Mouse (Mus musculus): ENCODE results near the gene Lrrc8b. TPM values are rescaled to one million over a fixed set of nuclear protein-coding genes. Genes with fewer than 3 reads are reported as not detected.
A peak's percentile ranks its signal among the peaks of the same experiment; 100 is the strongest.

Lrrc8b gene
- total RNA-seq, 1 experiment from 2014 or later: 122 TPM

GRCm38 (mm10) chr5:105484247-105484646 lies 68.7 kb downstream of the Lrrc8b start:
- no peak for DNase-seq

GRCm38 (mm10) chr5:105484891-105485290 lies 69.3 kb downstream of the Lrrc8b start:
- DNase-seq: no peak

- no peak for DNase-seq
Observed at GRCm38 (mm10) chr5:105490211-105490610, 74.6 kb downstream of the Lrrc8b start.

DNA sequence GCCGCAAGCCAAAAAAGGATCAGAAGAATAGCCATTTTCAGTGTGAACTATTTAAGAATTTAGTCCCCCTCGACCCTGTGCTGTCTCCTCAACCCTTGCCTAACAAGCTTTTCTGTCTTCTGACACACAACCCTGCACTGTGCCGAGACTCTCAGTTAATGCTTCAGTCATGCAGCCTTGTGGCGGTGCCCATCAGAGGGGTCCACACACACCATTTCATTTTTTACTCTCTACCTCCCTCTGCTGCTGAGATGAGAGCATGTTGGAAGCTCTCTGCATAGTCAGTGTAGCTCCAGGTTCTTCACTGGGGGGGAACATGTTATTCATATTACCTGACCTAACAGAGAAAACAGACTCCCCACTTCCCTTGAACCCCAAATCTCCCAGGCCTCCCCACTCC lies 75.8 kb downstream of the Lrrc8b start:
- DNase-seq: no peak

DNA sequence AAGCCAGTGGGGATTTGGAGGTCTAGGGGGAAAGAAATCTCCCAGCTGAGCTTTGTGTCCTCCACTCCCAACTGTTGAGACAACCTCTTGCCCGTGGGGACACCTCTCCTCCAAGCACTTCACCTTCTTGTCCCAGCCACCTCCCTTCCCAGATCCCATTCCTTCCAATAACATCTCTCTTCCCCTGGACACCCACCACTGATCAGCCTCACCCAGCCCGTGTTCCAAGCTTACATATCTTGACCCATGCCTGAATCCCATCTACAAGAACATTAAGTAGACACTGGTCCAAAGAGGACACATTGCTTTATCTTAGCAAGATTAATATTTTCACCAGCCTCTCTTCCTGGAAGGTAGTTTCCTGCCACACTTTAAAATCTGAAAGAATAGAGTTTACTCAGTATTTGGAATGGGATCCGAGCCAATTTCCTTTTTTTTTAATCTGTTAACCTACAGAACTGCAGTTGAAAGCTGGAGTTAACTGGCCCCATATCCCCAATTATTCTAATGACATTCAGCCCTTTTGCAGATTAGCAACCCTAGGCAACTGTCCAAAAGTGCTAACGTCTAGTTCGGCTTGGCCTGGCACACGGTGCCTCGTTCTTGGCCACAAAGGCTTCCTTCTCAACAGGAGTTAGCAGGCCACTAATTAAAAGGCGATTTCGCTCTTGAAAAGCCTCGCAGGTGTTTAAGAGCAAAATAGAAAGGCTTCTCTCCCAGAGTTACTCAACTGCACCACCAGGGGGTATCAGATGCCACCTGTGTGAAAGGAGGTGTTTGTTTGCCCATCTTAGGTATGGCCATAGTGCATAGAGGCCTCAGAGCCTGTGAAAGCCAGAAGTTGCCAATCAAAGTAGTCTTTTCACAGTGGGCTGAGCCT lies 77.0 kb downstream of the Lrrc8b start:
- DNase-seq: no peak

GRCm38 (mm10) chr5:105493377-105493776 lies 77.8 kb downstream of the Lrrc8b start:
- no peak for DNase-seq

DNA sequence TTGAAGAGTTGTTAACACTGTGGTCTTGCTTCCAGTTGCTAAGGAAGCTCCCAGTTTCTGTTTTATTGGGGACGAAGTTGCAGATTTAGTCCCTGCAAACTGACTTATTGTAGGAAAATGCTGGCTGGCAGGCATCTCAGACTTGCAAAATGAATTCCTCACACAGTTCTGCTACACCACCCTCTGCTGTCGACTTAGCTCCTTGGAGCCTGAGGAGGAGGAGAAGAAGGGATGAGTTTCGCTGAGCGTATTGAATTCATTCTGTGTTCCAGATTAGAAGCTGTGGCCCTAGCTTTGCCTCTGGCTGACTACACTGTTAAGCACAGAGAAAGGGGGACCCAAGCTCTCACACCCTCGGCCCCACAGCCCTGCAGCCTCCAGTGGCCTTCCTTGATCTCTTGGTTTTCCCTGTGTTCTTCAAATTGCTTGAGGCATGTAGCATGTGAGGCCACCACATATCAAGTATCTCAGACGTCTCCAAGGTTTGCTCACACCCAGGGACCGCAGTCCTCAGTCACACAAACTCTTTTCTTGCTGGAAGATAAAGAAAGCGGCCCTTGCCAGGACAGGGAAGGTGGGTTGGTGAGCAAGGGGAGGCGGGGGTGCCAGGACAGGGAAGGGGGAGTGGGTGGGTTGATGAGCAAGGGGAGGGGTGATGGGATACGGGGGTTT lies 78.8 kb downstream of the Lrrc8b start:
- no peak for DNase-seq

- DNase-seq: peak; percentile 78
Observed at GRCm38 (mm10) chr5:105494918-105495901, 79.6 kb downstream of the Lrrc8b start.

DNA sequence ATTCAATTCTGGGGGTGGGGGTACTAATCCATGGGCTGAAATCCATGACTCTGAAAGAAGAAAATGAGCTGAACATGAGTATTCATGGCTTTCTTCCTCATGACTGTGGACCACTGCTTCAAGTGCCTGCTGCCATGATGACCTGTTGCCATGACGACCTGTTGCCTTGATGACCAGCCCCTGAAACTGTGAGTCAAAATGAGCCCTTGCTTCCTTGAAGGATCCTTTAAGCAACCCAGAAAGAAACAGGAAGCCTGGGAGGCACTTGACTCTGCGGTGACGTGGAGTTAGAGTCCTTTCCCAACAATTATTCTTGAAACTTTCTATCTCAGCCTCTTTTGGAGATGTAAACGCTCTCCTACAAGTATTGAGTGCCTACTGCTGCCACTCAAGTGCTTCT lies 80.6 kb downstream of the Lrrc8b start:
- DNase-seq: no peak

DNA sequence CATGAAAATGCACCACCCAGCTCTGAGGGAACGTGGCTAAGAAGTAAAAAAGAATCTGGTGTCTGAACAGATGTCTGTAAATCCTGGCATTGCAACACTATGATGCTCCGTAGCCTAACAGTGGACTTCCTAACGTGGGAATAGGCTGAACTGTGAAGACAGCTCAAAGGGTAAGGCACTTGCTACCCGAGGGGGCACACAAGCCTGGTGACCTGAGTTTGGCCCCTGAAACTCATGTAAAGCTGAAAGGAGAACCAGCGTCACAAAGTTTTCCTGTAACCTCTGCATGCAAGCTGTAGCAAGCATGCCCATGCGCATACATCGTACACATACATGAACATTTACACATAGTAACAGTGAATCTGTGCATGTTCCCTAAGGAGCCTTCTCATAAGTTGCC lies 81.0 kb downstream of the Lrrc8b start:
- no peak for DNase-seq

- DNase-seq: no peak
Observed at GRCm38 (mm10) chr5:105498429-105499000, 82.9 kb downstream of the Lrrc8b start.

- no peak for DNase-seq
Observed at GRCm38 (mm10) chr5:105499396-105499795, 83.8 kb downstream of the Lrrc8b start.

DNA sequence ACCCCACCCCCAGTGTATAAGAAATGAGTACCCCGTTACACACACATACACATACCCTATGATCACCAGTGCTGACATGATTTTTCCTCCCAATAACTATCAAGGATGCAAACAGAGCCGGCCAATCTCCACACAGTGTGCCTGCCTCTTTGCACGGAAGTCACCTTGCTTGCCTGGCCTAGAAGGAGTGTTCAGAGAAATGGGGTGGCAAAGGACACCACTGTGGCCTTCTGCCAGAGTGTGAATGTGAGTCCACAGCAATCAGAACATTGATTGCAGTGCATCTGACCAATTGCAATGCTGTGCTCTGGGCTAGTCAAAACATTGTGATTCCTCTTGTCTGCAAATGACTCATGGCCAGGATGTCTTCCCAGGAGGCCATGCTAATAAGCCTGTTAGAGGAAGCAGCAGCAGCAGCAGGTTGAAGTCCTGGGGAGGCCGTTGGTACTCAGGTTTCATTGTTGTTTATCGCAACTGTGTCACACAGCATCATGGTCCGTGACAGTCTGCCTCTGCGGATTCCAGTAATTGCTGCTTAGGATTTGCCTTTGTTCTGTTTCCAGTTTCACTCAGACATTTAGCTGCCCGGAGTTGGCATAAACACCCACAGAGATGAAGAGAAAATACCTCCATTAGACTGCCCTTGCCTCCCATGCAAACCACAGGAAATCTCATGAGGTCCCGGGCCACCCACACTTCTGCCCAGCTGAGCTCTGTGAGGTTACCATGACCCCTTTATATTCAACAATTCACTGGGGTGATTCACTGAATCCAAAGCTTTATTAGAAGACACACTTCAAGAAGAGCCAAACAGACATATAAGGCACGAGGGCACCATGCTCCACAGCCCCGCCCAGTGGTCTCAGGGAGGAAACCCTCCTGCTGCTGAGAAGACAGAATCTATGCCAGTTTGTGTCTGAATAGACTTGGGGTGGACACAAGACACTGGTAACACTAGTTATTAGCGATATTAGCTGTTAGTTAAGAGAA lies 84.9 kb downstream of the Lrrc8b start:
- no peak for DNase-seq

GRCm38 (mm10) chr5:105501136-105501535 lies 85.6 kb downstream of the Lrrc8b start:
- no peak for DNase-seq

- DNase-seq: no peak
Observed at GRCm38 (mm10) chr5:105508813-105509212, 93.2 kb downstream of the Lrrc8b start.

DNA sequence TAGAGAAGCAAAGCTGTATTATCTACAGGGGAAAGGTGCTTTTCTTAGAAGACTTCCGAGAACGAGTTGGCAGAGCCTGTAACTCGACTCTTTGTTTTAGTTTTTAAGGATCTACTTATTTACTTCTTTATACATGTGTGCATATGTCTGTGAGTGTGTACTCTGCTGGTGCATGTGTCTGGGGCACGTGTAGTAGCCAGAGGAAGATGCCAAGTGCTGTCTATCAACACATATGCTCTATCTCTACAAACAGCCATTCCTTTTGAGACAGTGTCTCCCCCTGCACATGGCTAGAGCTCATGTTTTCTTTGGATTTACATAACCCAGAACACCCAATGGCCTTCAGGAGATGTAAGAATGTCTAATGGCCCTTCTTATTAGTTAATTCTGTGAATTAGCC lies 96.7 kb downstream of the Lrrc8b start:
- no peak for DNase-seq

DNA sequence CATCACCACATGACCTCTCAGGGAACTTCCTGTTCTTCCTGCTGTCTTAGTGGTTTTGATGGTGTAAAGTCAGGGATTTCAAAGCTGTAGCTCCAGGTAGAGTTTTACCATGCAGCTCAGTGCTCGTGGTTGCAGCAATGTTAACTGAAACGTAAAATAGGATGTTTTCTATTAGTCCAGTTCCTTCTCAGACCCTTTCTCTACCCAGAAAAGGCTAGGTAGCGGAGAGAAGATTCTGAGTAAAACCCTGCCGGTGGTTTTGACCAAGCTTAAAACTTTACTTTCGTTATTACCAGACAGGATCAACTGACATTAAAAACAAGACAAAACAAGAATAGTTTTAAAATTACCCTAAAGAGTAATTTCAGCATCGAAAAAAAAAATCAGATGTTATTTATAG lies 100.0 kb downstream of the Lrrc8b start:
- DNase-seq: no peak

DNA sequence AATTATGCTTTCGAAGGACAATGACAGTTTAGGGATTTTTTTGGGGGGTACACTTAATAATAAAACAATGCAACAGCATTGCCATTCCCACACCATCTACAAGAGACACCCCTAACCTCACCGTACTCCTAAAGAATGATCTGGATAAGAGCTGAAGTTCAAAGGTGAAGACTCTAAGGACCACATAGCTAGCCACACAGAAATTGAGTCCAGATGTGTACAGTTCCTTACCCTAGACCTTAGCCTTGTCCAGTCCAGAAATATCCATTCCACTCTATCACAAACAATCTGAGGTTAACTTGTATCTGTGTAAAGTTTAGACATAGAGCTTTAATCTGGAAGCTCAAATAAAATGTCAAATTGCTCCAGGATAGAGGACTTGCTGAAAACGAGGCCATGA lies 100.7 kb downstream of the Lrrc8b start:
- no peak for DNase-seq

DNA sequence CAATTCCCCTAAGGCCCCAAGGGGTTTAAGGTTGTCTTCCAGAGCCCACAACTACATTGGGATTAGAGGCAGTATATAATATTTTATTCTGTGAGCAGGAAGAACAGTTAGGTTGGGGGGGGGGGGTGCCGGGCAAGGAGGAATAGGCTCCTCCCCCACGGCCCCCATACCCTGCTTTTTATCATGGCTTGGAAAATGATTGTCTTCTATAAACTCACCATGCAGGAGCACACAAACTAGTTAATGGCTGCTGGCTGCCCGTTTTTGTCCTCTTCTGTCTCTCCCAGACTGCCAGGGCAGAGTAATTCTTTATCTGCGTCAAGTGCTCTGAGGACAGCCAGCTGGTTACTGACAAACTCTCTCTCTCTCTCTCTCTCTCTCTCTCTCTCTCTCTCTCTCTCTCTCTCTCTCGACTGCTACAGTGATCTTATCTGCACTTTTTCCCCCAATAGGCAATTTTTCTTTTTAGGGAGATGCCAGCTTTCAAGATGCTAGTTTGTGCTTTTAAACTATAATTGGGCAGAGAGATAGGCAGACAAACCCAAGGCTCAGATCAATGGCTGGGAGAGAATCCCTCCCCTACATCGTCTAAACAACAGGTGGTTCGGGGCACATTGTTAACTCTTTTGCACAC lies 102.5 kb downstream of the Lrrc8b start:
- DNase-seq: no peak

DNA sequence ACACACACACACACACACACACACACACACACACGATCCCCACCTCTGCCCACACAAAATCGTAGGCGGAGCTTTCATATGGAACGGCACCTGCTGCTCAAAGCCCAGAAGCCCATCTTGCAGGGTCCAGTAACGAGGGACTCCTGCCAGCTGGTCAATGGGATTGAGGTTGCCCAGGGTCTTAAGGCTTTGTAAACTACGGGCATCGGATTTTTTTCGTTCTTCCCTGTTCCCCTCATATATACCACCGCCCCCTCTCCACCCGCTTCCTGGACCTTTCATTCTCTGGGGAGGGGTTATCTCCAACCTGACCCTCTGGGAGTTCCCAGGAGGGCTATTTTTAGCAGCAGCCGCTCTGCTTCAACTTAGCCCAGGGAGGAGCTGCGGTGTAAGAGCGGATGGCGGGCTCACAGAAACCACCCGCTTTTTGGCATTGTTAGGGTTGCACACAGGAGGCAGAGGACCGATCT lies 103.1 kb downstream of the Lrrc8b start:
- DNase-seq: no peak

Measured in adrenal gland, postnatal 25 days (tissue).